Mouse (Mus musculus): ENCODE measurements around the gene Mrrf.
"Not testable (repeated sequence)": the region's sequence is repeated elsewhere in the genome, so short reads cannot be mapped to it uniquely, and the experiment has no call there.

The Mrrf gene

DNA sequence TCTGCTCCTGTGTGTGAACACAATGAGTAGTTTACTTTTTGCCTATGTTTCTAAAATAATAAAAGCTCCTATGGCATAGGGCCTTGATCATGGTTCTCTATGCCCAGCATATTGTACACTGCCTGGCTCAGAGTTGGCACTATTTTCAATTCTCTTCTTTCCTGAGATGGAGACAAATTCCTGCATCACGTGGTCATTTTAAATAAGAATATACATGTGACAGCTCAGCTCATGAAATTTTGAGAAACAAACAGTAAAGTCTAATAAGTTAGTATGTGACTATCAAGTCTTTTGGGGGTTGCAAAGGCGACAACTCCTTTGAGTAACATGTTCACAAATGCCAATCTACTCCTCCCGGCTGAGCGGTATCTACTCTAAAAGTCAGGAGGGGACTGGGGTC lies 302 bp upstream of the Mrrf start:
- no peak for DNase-seq

DNA sequence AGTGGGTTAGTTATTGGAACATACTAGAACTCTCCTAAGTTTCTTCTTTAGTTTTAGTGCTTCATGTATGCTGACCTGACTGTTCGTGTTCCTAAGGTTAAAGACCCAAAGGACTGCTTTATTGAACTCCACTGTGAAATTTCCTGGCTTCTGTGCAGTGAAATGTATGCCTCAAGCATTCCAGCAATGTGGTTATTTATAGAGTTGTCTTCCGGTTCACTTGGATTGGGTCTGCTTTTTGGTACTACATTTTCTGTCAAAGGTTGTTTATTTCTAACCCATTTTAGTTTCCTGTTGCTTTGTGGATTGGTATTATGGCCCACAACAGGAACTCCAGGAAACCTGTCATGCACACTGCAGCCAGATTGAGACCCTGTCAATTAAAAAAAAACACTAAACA lies 2.9 kb downstream of the Mrrf start:
- DNase-seq = no peak

DNA sequence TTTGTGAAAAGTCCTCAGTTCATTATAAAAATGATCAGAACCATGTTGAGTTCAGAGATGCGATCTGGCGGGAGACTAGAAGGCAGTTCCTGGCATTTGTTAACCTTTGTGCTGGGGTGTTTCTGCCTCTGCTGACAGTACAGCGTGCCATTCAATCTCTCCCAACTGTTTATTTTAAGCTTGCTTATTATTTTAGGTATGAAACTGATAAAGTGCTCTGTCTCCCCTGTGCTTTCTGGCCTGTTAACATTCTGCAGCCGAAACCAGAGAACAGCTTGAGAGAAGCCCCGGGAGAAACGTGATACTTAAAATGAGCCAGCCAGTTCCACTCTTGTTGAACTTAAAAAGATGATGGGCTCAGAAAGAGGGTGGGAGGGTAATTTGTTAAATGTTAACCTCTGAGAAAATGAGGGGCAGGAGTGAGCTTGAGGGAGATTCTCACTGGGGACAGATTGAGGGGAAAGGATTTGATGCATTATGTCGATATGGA lies 12.7 kb downstream of the Mrrf start:
- no peak for DNase-seq

DNA sequence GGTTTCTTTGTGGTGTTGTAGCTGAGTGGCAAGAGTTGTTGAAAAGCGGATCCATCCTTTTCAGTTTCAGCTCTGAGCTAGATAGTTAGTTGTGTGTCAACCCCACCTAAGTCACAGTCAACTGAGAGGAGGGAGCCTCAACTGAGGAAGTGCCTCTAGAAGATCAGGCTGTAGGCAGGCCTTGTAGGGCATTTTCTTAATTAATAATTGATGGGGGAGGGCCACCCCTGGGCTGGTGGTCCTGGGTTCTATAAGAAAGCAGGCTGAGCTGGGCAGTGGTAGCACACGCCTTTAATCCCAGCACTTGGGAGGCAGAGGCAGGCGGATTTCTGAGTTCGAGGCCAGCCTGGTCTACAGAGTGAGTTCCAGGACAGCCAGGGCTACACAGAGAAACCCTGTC lies 16.2 kb downstream of the Mrrf start:
- not testable (repeated sequence) for DNase-seq

DNA sequence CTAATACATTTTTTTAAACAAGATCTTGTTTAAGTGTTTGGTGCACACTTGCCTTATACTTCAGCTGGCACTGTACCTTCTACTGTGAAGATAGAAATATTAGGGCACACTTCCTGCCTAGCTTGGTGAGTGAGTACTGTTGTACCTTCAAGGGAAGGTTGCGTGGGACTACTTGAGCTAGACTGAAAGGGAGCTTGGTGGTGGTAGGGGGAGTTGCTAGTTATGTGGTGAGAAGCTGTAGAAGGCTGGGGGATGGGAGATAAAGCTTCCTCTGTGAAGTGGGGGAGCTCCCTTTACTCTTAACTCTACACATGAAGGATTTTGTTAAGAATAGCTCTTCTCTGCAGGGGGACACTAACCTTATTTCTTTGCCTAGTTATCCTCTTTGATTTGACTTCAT lies 21.3 kb downstream of the Mrrf start:
- no peak for DNase-seq

DNA sequence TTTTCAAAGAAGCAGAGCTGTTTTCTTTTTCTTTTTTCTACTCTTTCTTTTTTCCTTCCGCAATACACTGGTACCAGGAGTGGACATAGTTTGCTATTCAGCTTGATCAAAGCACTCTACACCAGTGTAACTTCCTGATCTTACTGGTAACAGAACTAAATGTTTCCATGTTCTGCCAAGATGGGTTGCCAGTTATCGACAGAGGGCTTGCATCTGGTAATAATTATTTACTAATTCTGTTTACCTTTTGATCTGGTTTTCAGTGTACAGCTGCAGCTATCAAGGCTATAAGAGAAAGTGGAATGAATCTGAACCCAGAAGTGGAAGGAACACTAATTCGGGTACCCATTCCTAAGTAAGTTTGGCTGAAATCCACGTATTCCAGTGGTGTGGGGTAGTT lies 23.1 kb downstream of the Mrrf start:
- DNase-seq = no peak

DNA sequence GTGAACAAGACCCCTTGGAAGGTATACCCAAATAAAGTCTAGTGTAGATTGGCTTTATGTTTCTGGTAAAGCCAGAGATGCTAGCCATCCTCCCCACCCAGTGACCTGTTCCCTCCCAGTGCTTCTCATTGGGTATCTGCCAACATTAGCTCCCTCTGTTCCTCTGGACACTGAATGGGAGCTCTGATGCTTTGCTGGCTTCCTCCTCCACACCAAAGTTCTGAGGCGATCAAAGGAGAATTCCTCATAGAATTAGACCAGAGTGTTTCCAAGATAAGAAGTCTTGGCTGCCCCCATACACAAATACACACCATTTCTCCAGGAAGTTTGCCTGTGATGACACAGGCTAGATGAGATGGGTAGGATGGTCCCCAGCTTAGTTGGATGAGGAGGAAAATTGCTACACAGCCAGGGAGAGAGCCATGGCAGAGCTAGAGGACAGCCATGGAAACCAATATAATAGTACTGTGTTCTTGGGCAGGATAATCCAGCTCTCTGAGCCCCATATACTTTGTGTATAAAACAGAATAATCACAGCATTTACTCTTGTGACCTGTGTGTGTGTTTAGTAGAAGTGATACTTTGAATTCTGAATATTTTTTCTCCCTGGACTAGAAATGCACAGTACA lies 31.9 kb downstream of the Mrrf start:
- no peak for DNase-seq

DNA sequence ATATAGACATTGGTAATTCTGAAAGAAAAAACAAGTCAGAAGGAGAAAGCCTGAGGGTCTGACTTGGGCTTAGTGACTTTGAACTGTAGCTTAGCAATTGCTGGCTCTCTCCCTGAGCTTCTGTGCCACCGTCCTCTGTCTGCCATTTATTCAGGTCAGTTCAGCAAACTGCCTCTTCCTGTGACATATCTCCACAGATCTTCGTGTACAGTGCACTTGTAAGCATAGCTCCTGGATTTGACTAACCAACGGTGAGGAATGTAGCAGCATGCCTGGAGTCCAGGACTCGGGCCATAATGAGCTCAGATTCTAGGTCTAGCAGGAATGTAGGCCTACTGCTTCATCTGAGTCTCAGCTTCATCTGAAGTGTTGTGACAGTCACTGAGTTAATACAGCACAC lies 33.0 kb downstream of the Mrrf start:
- DNase-seq = no peak

DNA sequence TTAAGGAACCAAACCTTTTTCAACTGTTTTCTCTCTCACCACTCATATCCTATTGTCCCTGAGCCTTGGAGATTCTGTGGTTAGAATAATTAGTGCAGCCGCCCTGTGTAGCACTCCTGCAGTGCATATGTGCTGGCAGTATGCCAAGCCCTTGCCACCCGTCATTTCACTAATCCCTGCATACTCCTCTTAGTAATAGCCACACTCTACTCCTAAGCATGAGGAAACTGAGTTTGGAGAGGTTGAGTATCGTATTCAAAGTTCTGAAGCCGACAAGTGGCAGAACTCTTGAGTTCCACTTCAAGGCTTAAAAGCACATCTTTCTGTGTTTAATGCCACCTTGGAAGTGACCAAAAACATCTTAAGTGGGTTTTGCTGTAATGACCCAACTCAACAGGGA lies 35.9 kb downstream of the Mrrf start:
- no peak for DNase-seq

DNA sequence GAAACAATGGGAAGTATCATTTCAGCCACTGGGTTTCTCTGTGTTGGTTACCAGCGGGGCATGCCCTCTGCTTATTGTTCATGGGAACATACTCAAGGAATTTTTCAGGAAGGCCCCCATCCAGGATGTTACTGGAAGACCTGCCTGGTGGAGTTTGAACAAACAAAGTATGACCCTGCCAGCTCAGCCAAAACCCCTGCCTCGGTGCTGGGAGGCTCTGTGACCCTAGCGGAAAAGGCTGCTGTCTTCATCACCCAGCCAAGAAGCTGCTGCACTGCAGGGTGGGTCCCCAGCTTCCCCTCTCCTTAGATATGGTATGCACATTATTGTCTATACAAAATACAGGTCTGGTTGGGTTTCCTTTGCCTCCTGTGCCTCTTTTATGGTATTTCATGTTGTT lies 36.4 kb downstream of the Mrrf start:
- DNase-seq = peak; percentile 21

DNA sequence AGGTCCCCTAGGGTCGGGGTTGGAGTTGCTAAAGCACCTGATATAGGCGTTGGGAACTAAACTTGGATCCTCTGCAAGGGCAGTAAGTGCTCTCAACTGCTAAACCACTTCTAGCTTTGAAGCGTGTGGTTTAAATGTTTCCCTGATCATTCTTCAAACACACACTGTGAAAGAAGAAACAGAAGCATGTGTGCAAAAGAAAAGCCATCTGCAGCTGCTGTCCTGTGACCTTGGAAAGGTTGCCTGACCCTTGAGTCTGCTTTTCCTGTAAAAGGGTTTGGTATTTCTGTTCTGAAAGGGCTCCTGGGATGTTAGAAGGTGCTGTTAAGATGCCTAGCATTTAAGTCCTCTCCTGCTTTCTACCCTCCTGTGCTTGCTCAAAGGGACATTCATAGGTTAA lies 43.3 kb downstream of the Mrrf start:
- DNase-seq = no peak

DNA sequence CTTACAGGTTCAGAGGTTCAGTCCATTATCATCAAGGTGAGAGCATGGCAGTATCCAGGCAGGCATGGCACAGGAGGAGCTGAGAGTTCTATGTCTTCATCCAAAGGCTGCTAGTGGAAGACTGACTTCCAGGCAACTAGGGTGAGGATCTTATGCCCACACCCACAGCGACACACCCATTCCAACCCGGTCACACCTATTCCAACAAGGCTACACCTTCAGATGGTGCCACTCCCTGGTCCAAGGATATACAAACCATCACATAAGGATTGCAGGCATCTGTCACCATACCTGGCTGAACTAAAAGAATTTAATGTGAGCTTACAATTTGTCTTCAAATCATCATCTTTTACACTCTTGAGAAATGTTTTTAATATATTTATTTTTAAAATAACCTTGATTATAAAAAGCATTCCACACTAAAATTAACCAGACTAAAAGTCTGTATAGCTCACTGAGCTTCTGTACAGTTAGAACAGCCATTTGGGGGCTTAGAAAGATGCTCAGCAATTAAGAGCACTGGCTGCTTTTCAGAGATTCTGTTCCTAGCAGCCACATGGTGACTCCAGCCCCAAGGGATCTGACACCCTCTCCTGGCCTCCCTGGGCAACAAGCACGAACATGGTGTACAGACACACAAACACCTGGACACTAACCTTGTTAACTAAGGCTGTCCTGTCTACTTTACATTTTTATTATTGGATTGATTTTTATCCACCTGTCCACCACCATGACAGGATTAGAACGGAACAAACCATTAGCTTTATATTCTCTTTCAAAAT lies 45.6 kb downstream of the Mrrf start:
- DNase-seq = not testable (repeated sequence)

DNA sequence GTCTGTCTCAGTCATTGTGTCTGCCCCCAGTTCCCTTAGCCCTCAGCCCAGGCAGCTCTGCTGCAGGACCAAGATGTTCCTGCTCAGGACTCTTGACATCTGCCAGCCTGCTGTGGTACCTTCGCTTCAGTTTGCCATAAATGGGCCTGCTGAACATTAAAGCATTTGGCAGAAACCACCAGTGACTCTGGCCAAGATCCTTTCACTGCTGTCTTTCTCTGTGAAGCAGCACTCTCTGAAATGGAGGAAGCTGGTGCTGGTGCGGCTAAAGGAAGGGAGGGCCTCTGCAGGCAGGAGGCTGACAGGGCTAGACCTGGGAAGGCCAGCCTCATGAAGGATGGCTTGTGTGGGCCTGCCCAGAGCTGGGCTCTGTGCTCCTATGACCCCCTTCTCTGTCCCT lies 47.1 kb downstream of the Mrrf start:
- no peak for DNase-seq

DNA sequence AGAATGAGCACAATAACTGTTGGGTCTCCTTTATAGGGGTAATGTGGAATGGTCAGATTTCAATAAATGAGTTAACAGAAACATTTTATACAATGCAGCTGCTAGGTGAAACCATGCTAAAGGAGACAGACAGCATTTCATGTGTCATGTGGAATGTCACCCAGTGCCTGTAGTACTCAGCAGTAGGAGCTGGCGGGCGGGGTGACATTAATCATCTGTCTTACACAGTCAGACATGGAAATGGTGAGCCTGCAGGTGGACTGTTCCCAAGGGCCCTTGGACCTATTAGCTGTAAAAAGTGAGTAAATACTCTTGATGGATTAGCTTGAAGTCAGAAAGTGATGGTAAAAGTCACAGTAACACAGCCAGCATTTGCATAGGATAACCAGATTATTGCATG lies 48.0 kb downstream of the Mrrf start:
- DNase-seq = no peak

DNA sequence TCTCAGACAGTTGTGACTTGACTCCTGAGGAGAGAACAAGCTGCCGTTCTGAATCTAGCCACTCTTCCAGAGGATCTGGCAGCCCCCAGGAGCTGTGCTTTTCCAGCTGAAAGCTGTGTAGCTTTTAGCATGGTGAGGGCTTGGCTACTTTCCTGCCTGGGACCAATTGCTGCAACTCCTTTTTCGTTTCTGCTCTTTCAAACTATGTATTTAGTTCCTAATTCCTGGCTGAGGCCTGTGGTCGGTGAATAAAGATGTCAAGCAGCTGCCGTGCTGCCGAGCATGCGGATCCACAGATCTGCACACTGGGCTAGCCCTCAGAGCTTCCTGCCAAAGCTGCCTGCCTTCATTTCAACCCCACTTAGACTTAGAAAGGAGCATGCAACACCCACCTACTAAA lies 48.7 kb downstream of the Mrrf start:
- DNase-seq = peak; percentile 27

DNA sequence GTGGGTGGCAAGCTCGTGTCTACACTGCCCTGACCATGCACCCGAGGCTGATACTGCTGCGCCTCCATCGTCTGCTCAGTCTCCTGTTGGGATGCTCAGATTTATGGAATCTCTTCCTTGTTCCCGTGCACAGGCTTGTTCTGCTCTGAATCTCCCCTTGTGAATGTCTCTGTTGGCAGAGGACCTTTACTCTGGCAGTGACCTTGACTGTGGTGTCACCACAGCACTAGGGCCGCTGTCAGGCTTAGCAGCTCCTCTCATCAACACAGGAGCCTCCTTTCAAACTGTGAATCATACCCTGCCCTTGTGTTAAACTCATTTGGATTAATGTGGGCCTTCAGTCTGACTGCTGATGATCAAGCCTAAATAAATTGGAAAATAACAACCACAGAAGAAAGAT lies 53.0 kb downstream of the Mrrf start:
- not testable (repeated sequence) for DNase-seq

DNA sequence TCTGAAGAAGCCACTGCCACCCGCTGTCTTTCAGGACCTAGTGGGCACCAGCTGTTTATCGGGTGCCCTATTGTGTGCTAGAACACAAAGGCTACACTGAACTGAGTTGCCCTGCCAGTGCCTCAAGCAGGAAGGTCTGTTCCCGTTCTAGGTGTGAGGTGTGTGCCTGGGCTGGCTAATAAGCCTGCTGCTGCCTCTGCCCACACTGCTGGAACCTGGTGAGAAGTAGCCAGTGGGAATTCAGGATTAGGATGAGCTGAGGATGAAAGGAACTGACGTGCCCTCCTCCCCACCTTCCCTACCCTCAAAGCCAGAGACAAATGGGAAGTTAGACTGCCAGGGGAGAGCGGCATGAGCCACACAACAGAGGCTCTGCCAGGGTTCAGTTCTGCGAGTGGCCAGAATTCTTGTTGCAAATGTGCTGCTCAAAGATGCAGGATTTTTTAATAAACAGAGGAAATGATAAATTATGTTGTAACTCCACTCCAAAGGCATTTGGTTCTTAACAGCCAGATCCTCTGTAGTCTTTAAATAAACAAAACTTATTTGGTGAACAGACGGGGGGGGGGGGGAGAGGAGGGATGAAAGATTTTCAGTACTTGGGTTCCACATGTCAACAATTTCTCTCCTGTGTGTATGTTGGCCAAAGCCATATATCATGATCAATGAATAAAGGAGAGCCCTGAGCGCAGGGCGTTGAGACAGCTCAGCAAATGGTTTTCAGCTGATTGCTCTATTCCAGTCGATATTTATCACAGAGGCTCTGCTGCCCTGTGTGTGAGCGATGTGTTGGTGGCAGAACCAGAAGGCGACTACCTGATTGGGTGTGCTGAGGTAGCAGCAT lies 55.1 kb downstream of the Mrrf start:
- DNase-seq = no peak

DNA sequence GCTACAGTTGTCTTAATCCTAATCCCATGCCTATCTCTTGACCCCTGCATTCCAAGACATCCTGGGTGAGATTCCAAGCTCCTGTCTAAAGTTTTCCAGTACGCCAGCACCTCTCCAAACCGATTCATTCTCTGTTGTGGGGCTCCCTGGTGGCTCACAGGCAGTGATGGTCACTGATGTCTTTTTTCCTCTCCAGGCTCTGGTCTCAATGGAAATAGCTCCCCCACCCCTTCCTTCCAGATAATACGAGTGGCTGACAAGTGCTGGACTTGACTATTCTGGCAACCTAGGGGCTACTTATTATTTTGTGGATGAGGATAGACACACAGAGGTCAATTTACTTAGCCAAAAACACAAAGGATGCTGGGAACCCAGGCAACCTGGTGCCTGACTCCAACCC lies 60.8 kb downstream of the Mrrf start:
- DNase-seq = no peak

DNA sequence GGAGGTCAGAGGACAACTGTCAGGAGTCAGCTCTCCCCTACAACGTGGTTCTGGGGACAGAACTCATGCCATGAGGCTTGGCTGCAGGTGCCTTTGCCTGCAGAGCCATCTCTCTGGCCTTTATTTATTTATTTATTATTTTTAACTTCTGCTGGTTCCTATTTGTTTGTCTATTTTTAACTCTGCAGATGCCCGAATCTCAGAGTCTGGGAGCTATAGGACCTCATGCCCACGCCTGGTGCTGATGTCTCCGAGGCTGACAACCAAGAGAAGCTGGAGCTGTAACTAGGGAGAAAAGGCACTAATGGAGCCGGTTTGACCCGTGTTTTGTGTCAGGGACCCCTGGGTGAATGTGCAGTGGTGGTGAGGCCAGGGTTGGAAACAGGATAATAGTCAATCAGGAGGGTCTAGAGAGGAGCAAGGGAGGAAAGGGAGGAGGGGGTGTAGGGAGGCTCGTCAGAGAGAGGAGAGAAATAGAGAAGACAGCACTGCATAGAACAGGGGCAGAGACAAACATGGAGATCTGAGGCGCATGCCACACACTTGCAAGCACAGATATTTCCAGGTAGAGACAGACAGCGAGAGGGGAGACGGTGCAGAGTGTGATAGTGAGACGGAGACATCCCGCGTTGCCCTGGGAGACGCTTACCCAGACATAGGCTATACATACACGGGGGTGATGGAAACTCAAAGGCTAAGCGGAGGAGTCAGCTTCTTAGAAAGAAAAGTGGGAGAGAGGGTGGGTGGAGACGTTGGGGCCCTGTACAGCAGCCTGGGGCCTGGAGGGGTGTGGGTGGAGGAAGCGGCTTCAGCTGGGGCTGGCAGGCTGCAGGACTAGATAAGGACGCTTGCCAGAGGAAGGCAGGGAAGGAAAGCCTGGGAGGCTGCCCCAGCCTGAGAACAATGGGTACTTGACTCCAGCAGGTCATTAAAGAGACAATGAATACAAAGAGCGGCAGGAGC lies 62.0 kb downstream of the Mrrf start:
- DNase-seq = peak; percentile 66

DNA sequence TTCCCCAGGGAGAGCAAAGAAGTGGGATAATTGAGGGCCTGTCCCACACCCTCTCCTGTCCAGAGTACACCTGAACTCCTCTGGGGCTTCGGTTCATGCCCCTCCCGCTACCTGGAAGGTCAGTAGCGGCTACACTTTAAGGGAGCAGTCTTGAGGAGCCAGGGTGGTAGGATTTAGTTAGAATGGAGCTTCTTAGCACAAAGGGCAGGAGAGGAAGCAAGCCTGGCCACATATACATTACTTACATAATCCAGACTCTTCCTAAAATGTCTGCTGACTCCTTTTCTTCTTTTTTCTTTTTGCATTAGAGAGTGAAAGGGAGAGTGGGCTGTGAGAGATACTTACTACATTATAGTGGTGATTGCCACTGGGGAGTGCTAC lies 62.7 kb downstream of the Mrrf start:
- DNase-seq = no peak

DNA sequence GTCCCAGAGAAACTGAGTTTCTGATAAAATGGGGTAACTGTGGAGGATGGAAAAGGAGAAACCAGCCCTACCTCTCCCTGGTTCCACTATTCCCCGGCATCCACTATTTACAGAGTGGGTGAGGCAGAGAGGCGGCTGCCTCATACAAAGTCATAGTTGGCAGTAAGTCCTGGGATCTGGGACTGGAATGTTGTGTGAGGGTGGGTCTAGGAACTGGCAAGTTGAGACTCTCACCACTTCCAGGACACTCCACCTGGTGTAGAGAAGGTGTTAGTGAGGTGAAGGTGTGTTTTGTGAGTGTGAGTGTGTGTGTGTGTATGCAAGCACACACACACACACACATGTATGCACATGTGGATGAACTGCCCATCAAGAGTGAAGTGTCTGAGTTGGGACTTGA lies 64.6 kb downstream of the Mrrf start:
- no peak for DNase-seq

DNA sequence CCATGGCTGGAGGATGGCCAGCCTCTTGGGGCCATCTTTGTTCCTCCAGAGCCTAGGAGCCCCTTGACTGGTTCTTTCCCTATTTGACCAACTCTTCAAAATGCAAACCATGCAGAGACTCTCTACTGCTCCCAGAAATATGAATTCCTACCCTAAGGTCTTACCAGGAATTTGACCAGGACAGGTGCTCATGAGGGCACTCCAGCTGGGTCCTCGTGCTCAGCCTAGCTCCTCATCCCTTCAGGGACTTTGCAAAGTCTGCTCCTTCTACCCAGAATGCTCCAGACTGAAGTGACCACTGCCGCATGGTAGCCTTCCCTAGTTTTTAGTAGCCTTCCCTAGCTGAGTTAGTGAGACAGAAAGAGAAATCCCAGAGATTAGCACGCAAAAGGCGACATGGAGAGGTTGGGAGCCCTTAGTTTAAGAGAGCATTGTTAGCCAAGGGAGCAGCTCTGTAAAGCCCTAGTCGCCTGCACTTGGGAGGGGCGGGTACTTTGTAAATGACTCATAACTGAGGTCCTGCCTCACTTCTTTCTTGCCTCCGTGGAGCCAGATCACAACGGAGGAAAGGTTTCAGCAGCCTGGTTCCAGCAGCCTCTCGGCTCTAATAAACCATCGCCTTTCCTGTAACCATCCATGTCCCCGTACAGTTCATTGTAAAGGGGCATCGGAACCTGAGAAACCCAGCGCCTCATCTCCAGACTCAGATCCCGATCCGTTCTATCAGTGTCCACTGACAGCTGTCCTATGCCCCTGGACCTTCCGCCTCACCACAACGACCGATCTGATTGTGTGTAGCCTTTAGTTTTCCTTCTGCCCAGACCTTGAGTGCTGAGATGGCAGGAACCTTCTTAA lies 65.8 kb downstream of the Mrrf start:
- DNase-seq = no peak
